Mouse (Mus musculus) heart, embryonic 16.5 days (tissue): ENCODE measurements around the gene Mgat4a. TPM values are rescaled to one million over a fixed set of nuclear protein-coding genes. Genes with fewer than 3 reads are reported as not detected.
A peak's percentile ranks its signal among the peaks of the same experiment; 100 is the strongest.
"Not testable (repeated sequence)": the region's sequence is repeated elsewhere in the genome, so short reads cannot be mapped to it uniquely, and the experiment has no call there.

Experiments used
- ATAC-seq: fragments of 200-750 bp; cut with Nextera tagmentation; replicated peaks from 2 replicates; pipeline ENCODE4 v1.8.0; 2017; ENCODE audit warnings: moderate number of reproducible peaks; ENCODE audit not compliant: insufficient read depth, low FRiP score; ENCODE audit errors: extremely low read depth
- H3K27ac ChIP-seq: fragments of 300-500 bp; sonication (generic); 2 replicates; pipeline ENCODE4 v1.5.1; 2014; ENCODE audit warnings: mild to moderate bottlenecking, low read length, control low read depth, moderate library complexity
- H3K27me3 ChIP-seq: fragments of 300-500 bp; sonication (generic); 2 replicates; pipeline ENCODE4 v1.6.1; 2014; ENCODE audit warnings: low read length, mixed read lengths; ENCODE audit not compliant: control insufficient read depth, insufficient read depth
- H3K36me3 ChIP-seq: fragments of 300-500 bp; sonication (generic); 2 replicates; pipeline ENCODE4 v1.6.1; 2014; ENCODE audit not compliant: control insufficient read depth, insufficient read depth
- H3K4me1 ChIP-seq: fragments of 300-500 bp; sonication (generic); 2 replicates; pipeline ENCODE4 v1.6.1; 2014; ENCODE audit warnings: low read length, mixed read lengths; ENCODE audit not compliant: control insufficient read depth, insufficient read depth
- H3K4me2 ChIP-seq: fragments of 300-500 bp; sonication (generic); 2 replicates; pipeline ENCODE4 v1.6.1; 2014; ENCODE audit warnings: low read depth, mild to moderate bottlenecking, control low read depth, low read length
- H3K4me3 ChIP-seq: fragments of 300-500 bp; sonication (generic); 2 replicates; pipeline ENCODE4 v1.5.1; 2014; ENCODE audit warnings: mild to moderate bottlenecking, control low read depth, low read length
- H3K9ac ChIP-seq: fragments of 300-500 bp; sonication (generic); 2 replicates; pipeline ENCODE4 v1.6.1; 2014; ENCODE audit warnings: low read length, control low read depth
- H3K9me3 ChIP-seq: fragments of 300-500 bp; sonication (generic); replicated peaks from 2 replicates; pipeline ENCODE4 v1.6.1; 2016; ENCODE audit warnings: low read length; ENCODE audit not compliant: control insufficient read depth
- WGBS: fragments of 180-500 bp; shearing (Covaris S2); extraction: QIAGEN DNeasy Blood & Tissue Kit; methylation state at CpG from one replicate; pipeline ENCODE4 v1.1.7; 2014; 5-methylcytosine and 5-hydroxymethylcytosine counted together
- polyA plus RNA-seq: library from polyadenylated mRNA; unstranded; fragments of >200 nt; fragmentation: Nextera tagmentation; extraction: Ambion mirVana; gene quantifications from 2 replicates; pipeline ENCODE4 v1.2.1, GENCODE M21; 2015

The Mgat4a gene
- polyA plus RNA-seq, 1 experiment from 2014 or later: 5.0 TPM

DNA sequence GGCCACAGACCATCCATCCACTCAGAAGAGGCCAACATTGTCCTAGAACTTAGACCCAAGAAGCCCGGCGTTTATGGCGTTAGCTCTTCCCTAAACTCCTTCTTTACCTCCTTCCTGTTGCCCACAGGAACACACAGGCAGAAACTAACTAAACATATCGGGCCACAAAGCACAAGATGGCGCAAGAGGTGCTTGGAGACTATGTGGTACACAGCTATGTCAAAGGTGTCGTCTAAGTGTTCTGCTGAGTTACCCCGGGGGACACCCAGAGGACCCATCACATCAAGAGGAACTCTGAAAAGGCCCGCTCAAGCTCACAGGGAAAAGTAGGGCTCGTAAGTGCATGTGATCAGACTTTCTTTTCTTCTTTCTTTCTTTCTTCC, 35.5 kb downstream of the Mgat4a start:
- no peaks in the 10 kb centered on the region for H3K27me3 ChIP-seq
- H3K4me3 ChIP-seq: no peak overlapping the region
- H3K4me1 ChIP-seq: peaks cover 9% of the 10 kb centered on the region
- peaks cover 8% of the 10 kb centered on the region for H3K9me3 ChIP-seq
- no peak for ATAC-seq
- 87% methylated on average over 9 of the region's 9 CpGs for WGBS
- H3K36me3 ChIP-seq: no peaks in the 10 kb centered on the region
- H3K4me2 ChIP-seq: no peak overlapping the region
- no peak overlapping the region for H3K9ac ChIP-seq
- peak overlapping the region; percentile 28 for H3K27ac ChIP-seq

DNA sequence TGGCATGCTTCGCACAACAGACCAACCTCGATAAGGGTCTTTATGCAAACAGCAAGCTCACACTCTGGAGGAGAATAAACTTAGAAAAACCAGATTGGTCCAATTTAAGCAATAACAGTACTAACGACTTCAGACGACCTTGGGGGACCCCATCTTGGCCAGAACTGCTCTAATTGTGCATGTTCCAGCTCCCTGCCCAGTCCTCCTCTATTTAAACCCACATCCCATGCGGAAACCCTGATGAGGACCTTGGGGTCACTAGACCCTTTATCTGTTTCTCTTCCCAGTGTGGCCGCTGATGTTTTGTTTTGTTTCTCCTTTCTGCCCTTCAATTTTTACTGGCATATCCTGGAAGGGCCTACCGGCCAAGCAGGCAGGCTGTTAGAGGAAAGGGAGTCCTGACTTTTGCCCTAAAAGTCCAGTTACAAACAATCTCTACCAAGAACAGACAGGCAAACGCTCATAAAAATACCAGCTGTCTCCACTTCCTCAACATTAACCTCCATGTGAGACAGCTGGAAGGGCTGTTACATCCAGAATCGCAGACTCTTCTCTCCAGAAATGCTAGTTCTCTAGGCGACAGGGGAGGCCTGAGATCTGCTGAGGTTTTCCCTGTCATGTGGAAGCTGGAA, 36.0 kb downstream of the Mgat4a start:
- Histone ChIP-seq H3K27ac (peak overlapping the region; percentile 41), H3K4me2 (no peak overlapping the region), H3K36me3 (no peaks in the 10 kb centered on the region), H3K4me3 (no peak overlapping the region), H3K9me3 (peaks cover 8% of the 10 kb centered on the region), H3K9ac (no peak overlapping the region), H3K4me1 (peaks cover 6% of the 10 kb centered on the region), H3K27me3 (no peaks in the 10 kb centered on the region)
- peak; percentile 18; the same call in 1 of the 2 replicates for ATAC-seq
- WGBS: 61% methylated on average over 10 of the region's 10 CpGs

DNA sequence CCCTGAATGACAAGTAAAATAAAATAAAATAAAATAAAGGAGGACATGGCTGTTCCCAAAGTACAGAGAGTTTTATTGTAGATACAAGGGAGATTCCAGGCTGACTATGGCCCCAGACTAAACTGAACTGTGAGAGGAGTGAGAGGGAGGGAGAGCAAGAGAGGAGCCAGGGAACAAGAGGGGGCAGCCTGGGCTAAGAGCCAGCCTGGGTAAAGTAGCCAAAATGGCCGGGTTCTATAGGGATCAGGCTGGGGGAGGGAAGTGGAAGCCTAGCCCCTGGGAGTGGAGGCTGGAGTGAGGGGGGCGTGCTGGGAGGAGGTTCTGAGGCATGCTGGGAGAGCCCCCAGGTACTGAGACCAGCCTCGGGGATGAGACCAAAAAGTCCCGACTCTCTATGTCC, 37.2 kb downstream of the Mgat4a start:
- peaks cover 8% of the 10 kb centered on the region for H3K9me3 ChIP-seq
- peaks cover 2% of the 10 kb centered on the region; the same call in 1 of the 2 replicates for H3K4me1 ChIP-seq
- no peaks in the 10 kb centered on the region for H3K27me3 ChIP-seq
- H3K36me3 ChIP-seq: no peaks in the 10 kb centered on the region
- H3K9ac ChIP-seq: no peak overlapping the region
- no peak overlapping the region for H3K4me2 ChIP-seq
- H3K4me3 ChIP-seq: no peak overlapping the region
- peak overlapping the region; percentile 14; the same call in 1 of the 2 replicates for H3K27ac ChIP-seq
- ATAC-seq: no peak
- WGBS: 72% methylated on average over 4 of the region's 4 CpGs

DNA sequence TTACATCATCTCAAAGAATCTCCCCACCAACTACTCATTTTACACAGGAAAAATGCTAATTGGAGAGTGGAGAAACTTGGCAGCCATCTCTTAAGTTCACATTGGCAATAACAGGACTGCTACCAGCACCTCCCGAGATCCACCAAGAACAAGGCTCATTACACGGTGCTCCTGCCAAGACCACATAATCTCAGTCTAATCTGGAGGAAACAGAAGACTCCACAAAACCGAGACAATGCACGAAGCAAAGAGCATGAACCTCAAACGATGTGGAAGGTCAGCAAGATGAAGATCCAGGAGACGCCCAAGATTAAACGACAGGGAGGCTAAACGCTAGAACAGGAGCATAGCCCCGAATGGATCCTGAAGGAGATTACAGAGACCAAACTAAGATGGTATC, 38.5 kb downstream of the Mgat4a start:
- Histone ChIP-seq H3K9ac (no peak overlapping the region), H3K36me3 (peaks cover 2% of the 10 kb centered on the region; the same call in 1 of the 2 replicates), H3K4me2 (no peak overlapping the region), H3K27ac (no peak overlapping the region), H3K9me3 (peaks cover 8% of the 10 kb centered on the region), H3K4me1 (peaks cover 2% of the 10 kb centered on the region; the same call in 1 of the 2 replicates), H3K4me3 (no peak overlapping the region), H3K27me3 (no peaks in the 10 kb centered on the region)
- ATAC-seq: no peak
- 72% methylated on average over 9 of the region's 9 CpGs for WGBS

DNA sequence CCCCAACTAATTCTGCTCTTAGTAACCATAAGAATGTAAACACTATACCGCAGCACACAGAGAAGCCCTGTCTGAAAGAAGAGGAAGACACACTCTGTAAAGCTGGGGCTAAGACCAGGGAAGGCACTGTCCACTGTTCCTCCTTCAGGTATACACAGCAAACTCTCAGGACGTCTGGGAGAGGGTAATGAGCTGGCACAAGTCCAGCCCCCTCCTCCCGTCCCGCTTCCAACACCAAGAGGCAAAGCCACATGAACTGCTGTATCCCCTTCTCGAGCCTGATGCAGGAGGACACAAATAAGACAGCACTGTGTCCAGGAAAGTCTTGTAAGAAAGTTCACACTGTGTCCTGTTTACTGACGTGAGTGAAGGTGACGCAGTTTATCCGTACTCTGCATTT, 40.1 kb downstream of the Mgat4a start:
- Histone ChIP-seq H3K27ac (no peak overlapping the region), H3K9me3 (no peaks in the 10 kb centered on the region), H3K36me3 (peaks cover 2% of the 10 kb centered on the region; the same call in 1 of the 2 replicates), H3K4me3 (no peak overlapping the region), H3K4me2 (no peak overlapping the region), H3K9ac (no peak overlapping the region), H3K4me1 (peaks cover 2% of the 10 kb centered on the region), H3K27me3 (no peaks in the 10 kb centered on the region)
- 48% methylated on average over 8 of the region's 8 CpGs for WGBS
- ATAC-seq: no peak

DNA sequence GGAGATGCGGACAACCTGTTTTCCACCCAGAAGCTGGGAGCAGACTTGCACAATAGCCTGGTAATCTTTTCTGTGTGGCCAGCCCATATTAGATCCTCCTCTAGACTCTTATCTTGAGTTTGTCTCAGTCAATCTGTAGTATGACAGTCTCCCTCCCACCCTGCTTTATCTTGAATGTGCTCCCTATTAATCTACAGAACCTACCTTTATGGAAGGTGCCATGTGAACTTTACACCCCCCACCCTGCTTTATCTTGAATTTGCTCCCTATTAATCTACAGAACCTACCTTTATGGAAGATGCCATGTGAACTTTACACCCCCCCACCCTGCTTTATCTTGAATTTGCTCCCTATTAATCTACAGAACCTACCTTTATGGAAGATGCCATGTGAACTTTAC, 41.4 kb downstream of the Mgat4a start:
- not testable (repeated sequence) for ATAC-seq, H3K4me2 ChIP-seq, H3K9ac ChIP-seq, H3K36me3 ChIP-seq, H3K27me3 ChIP-seq, H3K4me1 ChIP-seq, H3K27ac ChIP-seq, H3K9me3 ChIP-seq, H3K4me3 ChIP-seq
- WGBS: 86% methylated on average over 1 of the region's 1 CpGs

DNA sequence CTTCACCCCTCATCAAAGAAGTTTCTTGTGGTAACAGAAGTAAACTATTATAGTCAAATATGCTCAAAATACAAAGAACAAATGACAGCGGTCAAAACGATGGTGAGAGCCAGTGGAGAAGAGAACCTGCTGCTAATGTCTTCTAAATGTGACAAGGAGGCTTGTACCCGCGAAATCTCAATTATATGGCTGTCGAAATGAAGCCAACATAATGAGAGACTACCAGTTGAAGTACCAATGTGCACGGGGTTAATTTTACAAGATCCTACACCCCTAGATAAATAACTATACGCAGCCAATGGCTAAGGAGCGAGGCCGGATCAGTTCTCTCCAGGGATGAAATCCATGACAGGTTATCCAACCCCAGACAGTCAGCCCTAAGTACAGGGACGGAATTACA, 41.9 kb downstream of the Mgat4a start:
- H3K27me3 ChIP-seq: no peaks in the 10 kb centered on the region
- H3K4me1 ChIP-seq: peaks cover 2% of the 10 kb centered on the region
- no peak overlapping the region for H3K27ac ChIP-seq
- 81% methylated on average over 10 of the region's 10 CpGs for WGBS
- H3K9ac ChIP-seq: no peak overlapping the region
- ATAC-seq: no peak
- no peak overlapping the region for H3K4me2 ChIP-seq
- H3K9me3 ChIP-seq: no peaks in the 10 kb centered on the region
- H3K4me3 ChIP-seq: no peak overlapping the region
- peaks cover 2% of the 10 kb centered on the region; the same call in 1 of the 2 replicates for H3K36me3 ChIP-seq

DNA sequence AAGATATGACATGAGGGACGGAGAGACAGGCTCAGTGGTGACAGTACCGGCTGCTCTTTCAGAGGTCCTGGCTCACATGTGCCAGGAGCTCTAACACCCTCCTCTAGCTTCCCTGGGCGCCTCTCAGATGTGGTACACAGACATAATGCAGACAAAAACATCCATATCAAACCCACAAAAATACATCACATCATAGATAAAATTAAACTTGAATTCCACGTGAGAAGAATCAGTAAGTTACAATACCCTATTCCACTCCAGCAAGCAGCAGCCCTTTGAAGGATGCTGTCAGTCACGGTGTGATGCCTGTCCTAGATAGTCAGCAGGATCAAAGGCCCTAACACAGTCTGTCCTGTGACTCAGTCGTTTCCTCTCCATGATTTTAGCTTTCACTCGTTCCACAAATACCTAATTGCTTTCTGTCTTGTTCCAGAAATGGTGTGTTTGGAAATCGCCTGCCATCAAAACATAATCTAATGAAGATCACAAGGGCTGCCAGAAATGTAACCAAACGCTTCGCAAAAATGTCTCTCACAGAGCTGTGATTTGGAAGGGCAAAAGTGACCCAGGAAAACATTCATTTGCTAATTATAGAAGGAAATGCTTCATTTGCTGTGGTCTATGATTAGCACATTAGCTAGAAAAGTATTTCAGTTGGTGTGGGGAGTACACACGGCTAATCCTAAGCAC, 44.1 kb downstream of the Mgat4a start:
- Histone ChIP-seq H3K27ac (0 out of 2 replicates have a peak overlapping the region, but pooled peaks have one; percentile 3), H3K9me3 (no peaks in the 10 kb centered on the region), H3K27me3 (no peaks in the 10 kb centered on the region), H3K36me3 (peaks cover 2% of the 10 kb centered on the region; the same call in 1 of the 2 replicates), H3K4me1 (peaks cover 2% of the 10 kb centered on the region), H3K4me2 (peak overlapping the region; percentile 6; the same call in 1 of the 2 replicates), H3K9ac (no peak overlapping the region), H3K4me3 (no peak overlapping the region)
- no peak for ATAC-seq
- 46% methylated on average over 11 of the region's 11 CpGs for WGBS

DNA sequence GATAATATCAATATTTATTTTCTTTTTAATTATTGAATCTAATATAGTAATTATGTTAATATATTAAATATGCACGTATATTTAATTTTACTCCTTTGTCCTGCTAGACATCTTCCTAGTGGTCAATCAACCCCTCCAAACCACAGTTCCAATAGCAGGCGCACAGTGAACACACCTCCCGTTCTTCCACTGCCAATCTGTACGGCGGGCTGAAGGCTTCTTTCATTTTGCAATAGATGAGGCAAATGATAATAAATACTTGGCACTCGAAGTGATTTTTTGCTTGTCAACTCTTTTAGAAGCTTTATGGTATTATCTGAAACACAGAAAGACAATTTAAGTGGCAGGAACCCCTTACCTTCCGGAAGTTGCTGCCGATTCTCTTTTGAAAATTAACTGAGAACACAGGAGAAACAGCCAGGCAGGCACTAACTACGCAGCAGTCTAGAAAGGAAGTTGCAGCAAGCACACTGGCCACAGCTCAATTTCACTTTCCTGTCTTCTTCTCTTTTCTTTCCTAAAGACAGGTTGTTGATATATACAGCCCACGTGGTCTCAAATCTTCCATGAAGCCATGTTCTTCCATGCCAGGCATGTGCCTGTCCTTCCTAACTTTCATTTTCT, 45.0 kb downstream of the Mgat4a start:
- Histone ChIP-seq H3K9ac (no peak overlapping the region), H3K9me3 (no peaks in the 10 kb centered on the region), H3K36me3 (peaks cover 2% of the 10 kb centered on the region; the same call in 1 of the 2 replicates), H3K4me2 (0 out of 2 replicates have a peak overlapping the region, but pooled peaks have one; percentile 6), H3K27me3 (no peaks in the 10 kb centered on the region), H3K4me3 (peak overlapping the region; percentile 15; the same call in 1 of the 2 replicates), H3K4me1 (peaks cover 2% of the 10 kb centered on the region), H3K27ac (0 out of 2 replicates have a peak overlapping the region, but pooled peaks have one; percentile 3)
- no peak for ATAC-seq
- 75% methylated on average over 10 of the region's 10 CpGs for WGBS
